Mouse (Mus musculus) forebrain, embryonic 11.5 days (tissue): Measurements from ENCODE around the gene Oxsr1. TPM values are rescaled to one million over a fixed set of nuclear protein-coding genes. Genes with fewer than 3 reads are reported as not detected.

ENCODE experiments used
- ATAC-seq: fragments of 200-750 bp; cut with Nextera tagmentation; replicated peaks from 2 replicates; pipeline ENCODE4 v1.8.0; 2017; ENCODE audit warnings: moderate TSS enrichment; ENCODE audit not compliant: low FRiP score
- DNase-seq: peaks from one replicate; pipeline ENCODE4 v3.0.0-alpha.2; 2017; ENCODE audit warnings: low spot score
- H3K27ac ChIP-seq: fragments of 300-500 bp; sonication (generic); 2 replicates; pipeline ENCODE4 v1.5.1; 2014; ENCODE audit warnings: low read depth, low read length
- H3K27me3 ChIP-seq: fragments of 300-500 bp; sonication (generic); 2 replicates; pipeline ENCODE4 v1.6.1; 2014; ENCODE audit warnings: mild to moderate bottlenecking, low read length, mixed read lengths; ENCODE audit not compliant: control insufficient read depth, insufficient read depth
- H3K36me3 ChIP-seq: fragments of 300-500 bp; sonication (generic); 2 replicates; pipeline ENCODE4 v1.6.1; 2014; ENCODE audit warnings: mild to moderate bottlenecking, low read length, moderate library complexity, mixed read lengths; ENCODE audit not compliant: control insufficient read depth, insufficient read depth
- H3K4me1 ChIP-seq: fragments of 300-500 bp; sonication (generic); replicated peaks from 2 replicates; pipeline ENCODE4 v1.6.1; 2014; ENCODE audit warnings: low read length, mixed read lengths; ENCODE audit not compliant: control insufficient read depth, insufficient read depth
- H3K4me2 ChIP-seq: fragments of 300-500 bp; sonication (generic); 2 replicates; pipeline ENCODE4 v1.6.1; 2014; ENCODE audit warnings: low read depth, mild to moderate bottlenecking, low read length, moderate library complexity, mixed read lengths; ENCODE audit not compliant: severe bottlenecking
- H3K4me3 ChIP-seq: fragments of 300-500 bp; sonication (generic); 2 replicates; pipeline ENCODE4 v1.5.1; 2014; ENCODE audit warnings: low read depth, low read length
- H3K9ac ChIP-seq: fragments of 300-500 bp; sonication (generic); 2 replicates; pipeline ENCODE4 v1.6.1; 2014; ENCODE audit warnings: low read length
- H3K9me3 ChIP-seq: fragments of 300-500 bp; sonication (generic); 2 replicates; pipeline ENCODE4 v1.6.1; 2016; ENCODE audit warnings: low read length, mixed read lengths; ENCODE audit not compliant: control insufficient read depth
- WGBS: fragments of 180-500 bp; shearing (Covaris S2); extraction: QIAGEN DNeasy Blood & Tissue Kit; methylation state at CpG from one replicate; pipeline ENCODE4 v1.1.7; 2014; 5-methylcytosine and 5-hydroxymethylcytosine counted together
- polyA plus RNA-seq: library from polyadenylated mRNA; unstranded; fragments of >200 nt; fragmentation: Nextera tagmentation; extraction: Ambion mirVana; gene quantifications from 2 replicates; pipeline ENCODE4 v1.2.1, GENCODE M21; 2014

Oxsr1 gene
- polyA plus RNA-seq, 1 experiment from 2014 or later = 19.7 TPM

DNA sequence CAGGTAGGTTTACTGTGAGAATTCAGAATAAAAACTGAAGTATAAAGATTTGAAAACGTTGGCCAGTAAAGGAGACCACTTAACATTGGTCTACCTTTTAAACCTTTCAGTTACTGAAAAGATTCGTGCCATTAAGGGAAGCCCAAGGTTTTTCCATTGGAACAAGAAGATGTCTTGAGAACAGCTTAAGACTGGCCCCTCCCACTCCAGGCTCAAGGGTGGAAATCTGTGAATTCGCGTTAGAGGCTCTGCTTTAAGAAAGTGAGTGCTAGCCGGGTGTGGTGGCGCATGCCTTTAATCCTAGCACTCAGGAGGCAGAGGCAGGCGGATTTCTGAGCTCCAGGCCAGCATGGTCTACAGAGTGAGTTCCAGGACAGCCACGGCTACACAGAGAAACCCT is 109.2 kb downstream of the Oxsr1 start:
- DNase-seq = no peak
- Histone ChIP-seq H3K36me3 (no peaks in the 10 kb centered on the region), H3K27ac (no peak overlapping the region), H3K9ac (no peak overlapping the region), H3K4me2 (no peak overlapping the region), H3K27me3 (no peaks in the 10 kb centered on the region), H3K9me3 (no peaks in the 10 kb centered on the region), H3K4me1 (no peaks in the 10 kb centered on the region), H3K4me3 (no peak overlapping the region)
- ATAC-seq = no peak
- 81% methylated on average over 8 of the region's 8 CpGs for WGBS

DNA sequence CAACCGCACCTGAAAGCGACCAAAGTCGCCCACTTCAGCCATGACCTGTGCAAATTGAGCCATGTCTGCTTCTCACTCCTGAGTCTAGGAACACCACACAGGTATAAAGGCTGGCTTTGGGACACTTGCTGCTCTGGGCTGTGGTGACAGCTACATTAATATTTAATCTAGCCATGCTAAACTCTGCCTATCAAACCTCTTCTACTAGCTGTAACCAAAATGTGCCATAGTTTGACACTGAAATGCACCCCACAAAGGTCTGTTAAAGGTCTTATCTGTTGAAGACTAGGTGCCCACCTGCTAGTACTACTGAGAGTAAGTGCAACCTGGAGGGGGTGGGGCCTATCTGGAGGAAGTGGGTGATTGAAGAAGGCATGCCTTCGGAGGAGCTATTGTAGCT is 113.2 kb downstream of the Oxsr1 start, which contains the start of gene Slc22a13:
Gene Slc22a13, minus strand, starts transcription at position 101 of the 400 bp plus-strand sequence.
- no peaks in the 10 kb centered on the region for H3K27me3 ChIP-seq
- no peak within 1 kb of the TSS for H3K27ac ChIP-seq
- no peak within 1 kb of the TSS for H3K4me3 ChIP-seq
- no peaks in the 10 kb centered on the region for H3K36me3 ChIP-seq
- no peak for DNase-seq
- no peak within 1 kb of the TSS for H3K9ac ChIP-seq
- no peaks in the 10 kb centered on the region for H3K4me1 ChIP-seq
- WGBS = 93% methylated on average over 4 of the region's 4 CpGs
- ATAC-seq = no peak
- H3K9me3 ChIP-seq = no peaks in the 10 kb centered on the region; the same call in 1 of the 2 replicates
- no peak within 1 kb of the TSS for H3K4me2 ChIP-seq

DNA sequence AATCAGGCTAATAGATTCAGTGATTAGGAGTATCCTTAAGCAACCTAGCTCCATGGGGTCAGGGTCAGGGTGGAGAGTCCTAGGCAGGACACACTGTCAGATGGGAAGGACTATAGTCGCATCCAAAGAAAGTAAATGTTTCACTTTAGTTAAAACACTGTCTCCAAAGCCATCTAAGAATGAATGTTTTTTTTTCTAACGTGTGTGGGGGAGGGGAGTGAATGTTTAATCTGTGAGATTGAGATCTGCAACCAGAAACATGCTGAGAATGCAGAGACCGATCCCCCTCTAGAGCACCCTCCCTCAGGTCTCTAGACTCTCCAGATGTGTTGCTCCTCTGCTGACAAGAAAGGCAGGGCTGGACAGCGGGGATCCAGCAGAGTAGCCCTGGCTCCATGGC is 115.1 kb downstream of the Oxsr1 start:
- Histone ChIP-seq H3K9me3 (no peaks in the 10 kb centered on the region; the same call in 1 of the 2 replicates), H3K4me1 (no peaks in the 10 kb centered on the region), H3K9ac (no peak overlapping the region), H3K27me3 (no peaks in the 10 kb centered on the region), H3K4me2 (no peak overlapping the region), H3K27ac (no peak overlapping the region), H3K36me3 (no peaks in the 10 kb centered on the region), H3K4me3 (no peak overlapping the region)
- WGBS = 79% methylated on average over 4 of the region's 4 CpGs
- ATAC-seq (no peak), DNase-seq (no peak)

DNA sequence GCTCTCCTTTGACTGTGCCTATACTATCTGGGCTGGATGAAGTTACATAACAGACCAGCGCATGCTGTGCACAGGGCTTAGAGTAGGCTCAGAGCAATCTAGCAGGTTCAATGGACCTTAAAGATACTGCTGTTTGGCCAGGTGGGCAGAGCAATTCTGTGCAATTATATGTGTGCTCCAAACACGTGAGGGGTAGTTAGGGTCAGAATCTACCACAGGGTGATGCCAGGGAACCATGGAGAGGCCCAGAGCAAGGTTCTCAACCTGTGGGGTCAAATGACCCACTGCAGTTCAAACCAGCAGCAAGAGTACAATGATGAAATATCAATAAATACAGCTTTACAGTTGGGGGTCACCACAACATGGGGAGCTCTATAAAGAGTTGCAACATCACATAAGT is 115.6 kb downstream of the Oxsr1 start:
- Histone ChIP-seq H3K4me3 (no peak overlapping the region), H3K9me3 (no peaks in the 10 kb centered on the region; the same call in 1 of the 2 replicates), H3K4me1 (no peaks in the 10 kb centered on the region), H3K4me2 (no peak overlapping the region), H3K9ac (no peak overlapping the region), H3K27me3 (no peaks in the 10 kb centered on the region), H3K36me3 (no peaks in the 10 kb centered on the region), H3K27ac (no peak overlapping the region)
- DNase-seq (no peak), ATAC-seq (no peak)
- 76% methylated on average over 2 of the region's 2 CpGs for WGBS

DNA sequence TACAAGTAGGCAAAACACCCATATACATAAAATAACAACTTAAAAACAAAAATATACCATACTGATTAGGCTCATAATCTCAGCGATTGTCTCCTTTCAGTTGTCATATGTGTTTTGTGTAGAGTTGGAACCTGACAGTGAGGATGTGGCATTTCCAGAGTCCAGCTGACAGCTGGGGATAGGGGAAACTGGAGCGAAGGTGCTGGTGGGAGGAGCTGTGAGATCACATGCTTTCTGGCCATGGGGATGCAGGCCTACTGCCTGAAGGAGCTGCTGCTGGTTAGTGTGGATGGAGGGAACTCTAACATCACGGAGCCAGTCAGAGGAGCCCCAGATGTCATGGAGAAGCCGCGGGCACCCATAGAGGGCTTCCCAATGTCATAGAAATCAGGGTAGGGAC is 116.5 kb downstream of the Oxsr1 start:
- Histone ChIP-seq H3K4me3 (no peak overlapping the region), H3K36me3 (no peaks in the 10 kb centered on the region), H3K27me3 (no peaks in the 10 kb centered on the region), H3K4me2 (no peak overlapping the region), H3K4me1 (no peaks in the 10 kb centered on the region), H3K9ac (no peak overlapping the region), H3K27ac (no peak overlapping the region), H3K9me3 (no peaks in the 10 kb centered on the region; the same call in 1 of the 2 replicates)
- DNase-seq = no peak
- 93% methylated on average over 5 of the region's 5 CpGs for WGBS
- no peak for ATAC-seq

DNA sequence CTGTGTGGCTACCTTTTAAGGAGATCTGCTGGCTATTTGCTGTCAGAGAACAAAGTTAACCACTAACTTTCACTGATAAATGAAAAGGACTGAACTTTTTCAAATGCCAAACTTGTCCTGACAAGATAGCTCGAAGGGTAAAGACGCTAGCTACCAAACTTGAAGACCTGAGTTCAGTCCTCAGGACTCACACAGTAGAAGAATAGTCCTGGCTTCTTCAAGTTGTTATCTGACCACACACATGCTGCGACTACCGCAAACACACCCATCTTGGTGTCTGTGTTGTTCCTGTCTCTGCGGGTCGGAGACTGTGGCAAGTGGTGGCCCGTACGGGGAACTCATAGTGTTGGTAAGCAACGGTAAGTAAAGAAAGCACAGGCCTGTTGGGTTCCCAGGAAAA is 118.6 kb downstream of the Oxsr1 start:
- ATAC-seq (no peak), DNase-seq (no peak)
- no peak overlapping the region for H3K4me3 ChIP-seq
- no peak overlapping the region for H3K9ac ChIP-seq
- H3K4me2 ChIP-seq = no peak overlapping the region
- no peaks in the 10 kb centered on the region for H3K4me1 ChIP-seq
- no peaks in the 10 kb centered on the region; the same call in 1 of the 2 replicates for H3K9me3 ChIP-seq
- H3K36me3 ChIP-seq = no peaks in the 10 kb centered on the region
- H3K27ac ChIP-seq = no peak overlapping the region
- H3K27me3 ChIP-seq = no peaks in the 10 kb centered on the region
- 98% methylated on average over 9 of the region's 9 CpGs for WGBS

DNA sequence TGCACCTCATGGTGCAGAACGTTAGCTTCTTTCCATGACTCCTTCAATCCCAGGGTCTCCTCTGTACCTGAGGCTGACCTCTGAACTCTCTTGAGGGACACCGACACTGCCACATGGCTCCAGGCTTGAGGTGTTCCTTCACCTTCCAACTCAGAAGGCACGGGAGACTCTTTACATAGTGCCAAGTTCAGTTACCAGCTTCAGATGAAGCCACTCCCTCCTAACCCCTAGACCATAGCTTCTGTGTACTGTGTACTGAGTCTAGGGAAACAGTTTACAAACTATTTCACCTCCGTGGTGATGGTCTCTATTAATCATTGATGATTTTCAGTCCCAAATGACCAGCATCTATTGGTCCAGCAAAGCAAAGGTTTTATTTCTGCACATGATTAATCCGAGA is 120.6 kb downstream of the Oxsr1 start:
- Histone ChIP-seq H3K36me3 (no peaks in the 10 kb centered on the region), H3K27ac (no peak overlapping the region), H3K4me1 (no peaks in the 10 kb centered on the region), H3K9me3 (no peaks in the 10 kb centered on the region; the same call in 1 of the 2 replicates), H3K9ac (no peak overlapping the region), H3K27me3 (no peaks in the 10 kb centered on the region), H3K4me3 (no peak overlapping the region), H3K4me2 (no peak overlapping the region)
- ATAC-seq (no peak), DNase-seq (no peak)
- 92% methylated on average over 5 of the region's 5 CpGs for WGBS

DNA sequence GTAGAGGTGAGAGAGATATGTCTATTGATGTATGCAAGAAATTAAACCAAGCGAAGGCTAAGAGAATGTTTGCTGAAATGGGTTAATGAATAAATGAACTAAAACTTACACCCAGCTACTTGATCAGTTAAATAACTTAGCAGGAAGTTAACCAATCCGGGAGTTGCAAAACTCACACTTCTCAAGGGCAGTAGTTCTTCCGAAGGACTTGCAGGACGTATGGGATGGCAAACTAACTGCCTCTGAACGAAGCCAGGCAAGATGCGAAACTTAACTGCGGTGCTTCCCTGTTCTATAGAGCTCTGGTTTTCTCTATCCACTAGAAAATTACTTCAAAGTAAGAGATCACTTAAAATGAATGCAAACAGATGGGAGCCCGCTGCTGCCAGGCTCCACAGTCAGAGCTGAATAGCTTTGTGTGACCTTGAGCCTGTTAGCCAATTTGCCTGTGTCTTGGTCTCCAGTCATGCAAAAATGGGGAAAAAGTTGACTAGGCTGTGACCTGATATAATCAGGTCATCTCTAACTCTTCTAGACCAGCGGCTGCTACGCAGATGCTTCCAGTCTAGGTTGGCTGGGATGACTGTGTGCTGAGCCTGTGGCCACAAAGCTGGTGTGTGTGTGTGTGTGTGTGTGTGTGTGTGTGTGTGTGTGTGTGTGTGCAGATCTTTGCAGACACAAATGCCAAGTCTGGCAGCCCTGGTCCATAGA is 122.9 kb downstream of the Oxsr1 start:
- Histone ChIP-seq H3K4me1 (no peaks in the 10 kb centered on the region), H3K9me3 (no peaks in the 10 kb centered on the region; the same call in 1 of the 2 replicates), H3K36me3 (no peaks in the 10 kb centered on the region), H3K4me2 (no peak overlapping the region), H3K27ac (no peak overlapping the region), H3K27me3 (no peaks in the 10 kb centered on the region), H3K4me3 (no peak overlapping the region), H3K9ac (no peak overlapping the region)
- DNase-seq (no peak), ATAC-seq (no peak)
- WGBS = 87% methylated on average over 10 of the region's 10 CpGs
